Mouse (Mus musculus) kidney, embryonic 16.5 days (tissue): ENCODE results near the gene Cfap161. TPM values are rescaled to one million over a fixed set of nuclear protein-coding genes. Genes with fewer than 3 reads are reported as not detected.

Source experiments
- ATAC-seq: fragments of 200-750 bp; cut with Nextera tagmentation; 2 replicates; pipeline ENCODE4 v1.8.0; 2017; ENCODE audit warnings: moderate TSS enrichment; ENCODE audit not compliant: low FRiP score, low TSS enrichment
- H3K27ac ChIP-seq: fragments of 300-500 bp; sonication (generic); 2 replicates; pipeline ENCODE4 v1.5.1; 2014; ENCODE audit warnings: low read length
- H3K27me3 ChIP-seq: fragments of 300-500 bp; sonication (generic); 2 replicates; pipeline ENCODE4 v1.6.1; 2014; ENCODE audit warnings: low read length, control low read depth, mixed read lengths; ENCODE audit not compliant: insufficient read depth
- H3K36me3 ChIP-seq: fragments of 300-500 bp; sonication (generic); 2 replicates; pipeline ENCODE4 v1.6.1; 2014; ENCODE audit warnings: low read length, control low read depth, mixed read lengths; ENCODE audit not compliant: insufficient read depth
- H3K4me1 ChIP-seq: fragments of 300-500 bp; sonication (generic); 2 replicates; pipeline ENCODE4 v1.6.1; 2014; ENCODE audit warnings: low read length, control low read depth, mixed read lengths; ENCODE audit not compliant: insufficient read depth
- H3K4me2 ChIP-seq: fragments of 300-500 bp; sonication (generic); replicated peaks from 2 replicates; pipeline ENCODE4 v1.6.1; 2014; ENCODE audit warnings: low read depth, low read length
- H3K4me3 ChIP-seq: fragments of 300-500 bp; sonication (generic); 2 replicates; pipeline ENCODE4 v1.5.1; 2014; ENCODE audit warnings: mild to moderate bottlenecking, low read length
- H3K9ac ChIP-seq: fragments of 300-500 bp; sonication (generic); replicated peaks from 2 replicates; pipeline ENCODE4 v1.6.1; 2014; ENCODE audit warnings: low read length
- H3K9me3 ChIP-seq: fragments of 300-500 bp; sonication (generic); 2 replicates; pipeline ENCODE4 v1.6.1; 2016; ENCODE audit warnings: low read length, control low read depth
- WGBS: fragments of 180-500 bp; shearing (Covaris S2); extraction: QIAGEN DNeasy Blood & Tissue Kit; methylation state at CpG from one replicate; pipeline ENCODE4 v1.1.7; 2014; 5-methylcytosine and 5-hydroxymethylcytosine counted together
- polyA plus RNA-seq: library from polyadenylated mRNA; unstranded; fragments of >200 nt; fragmentation: Nextera tagmentation; extraction: Ambion mirVana; gene quantifications from 2 replicates; pipeline ENCODE4 v1.2.1, GENCODE M21; 2015

Cfap161 gene
- polyA plus RNA-seq, 1 experiment from 2014 or later, result 0.11 TPM

DNA sequence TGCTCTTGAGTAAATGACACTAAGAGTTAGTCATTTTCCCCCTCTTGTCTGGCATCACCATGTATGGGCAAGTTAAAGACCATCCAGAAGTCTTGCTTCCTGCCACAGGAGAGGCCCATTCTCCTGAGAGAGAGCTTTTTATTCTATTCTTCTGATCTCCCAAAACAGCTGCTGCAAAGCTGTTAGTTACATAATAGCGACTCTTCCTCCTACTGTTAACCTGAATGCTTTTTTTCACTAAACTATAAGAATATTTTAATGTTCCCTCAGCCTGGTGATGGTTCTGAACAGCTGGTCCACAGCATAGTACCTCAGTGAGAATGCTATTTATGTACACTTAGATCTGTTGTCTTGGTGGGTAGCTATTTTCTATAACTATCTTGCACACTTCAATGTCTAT is 21.0 kb upstream of the Cfap161 start:
- 93% methylated on average over 1 of the region's 1 CpGs for WGBS
- no peak for ATAC-seq

DNA sequence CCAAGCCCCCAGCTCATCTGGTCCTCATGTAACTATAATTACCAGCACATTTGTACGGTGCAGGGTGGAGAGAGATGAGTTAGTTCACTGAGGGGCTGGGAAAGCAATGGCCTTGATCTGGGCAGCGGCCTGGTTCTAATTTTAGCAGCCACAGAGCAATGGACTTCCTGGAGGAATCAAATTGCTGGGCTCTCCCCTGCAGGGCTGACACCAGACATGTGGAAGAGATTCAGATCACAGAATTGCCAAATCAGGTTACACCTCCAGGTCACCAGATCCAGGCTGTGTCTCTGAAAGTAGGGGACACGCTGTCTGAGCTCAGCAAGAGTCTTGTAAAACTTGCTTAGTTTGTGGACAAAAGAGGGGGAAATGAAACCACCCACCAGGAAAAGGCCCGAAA is 19.3 kb upstream of the Cfap161 start:
- Histone ChIP-seq H3K36me3 (no peaks in the 10 kb centered on the region), H3K4me3 (no peak overlapping the region), H3K27me3 (no peaks in the 10 kb centered on the region), H3K4me1 (peaks cover 45% of the 10 kb centered on the region), H3K27ac (peak overlapping the region; percentile 85), H3K4me2 (peak overlapping the region; percentile 21; the same call in 1 of the 2 replicates), H3K9ac (peak overlapping the region; percentile 54; the same call in 1 of the 2 replicates), H3K9me3 (no peaks in the 10 kb centered on the region)
- 6% methylated on average over 4 of the region's 4 CpGs for WGBS
- peak; percentile 72 for ATAC-seq

More for the DNA sequence above, 21.0 kb upstream of the Cfap161 start:
- Histone ChIP-seq H3K9ac (no peak overlapping the region), H3K4me1 (peaks cover 30% of the 10 kb centered on the region), H3K27me3 (no peaks in the 10 kb centered on the region), H3K4me2 (no peak overlapping the region), H3K27ac (no peak overlapping the region), H3K36me3 (no peaks in the 10 kb centered on the region), H3K9me3 (no peaks in the 10 kb centered on the region), H3K4me3 (no peak overlapping the region)

DNA sequence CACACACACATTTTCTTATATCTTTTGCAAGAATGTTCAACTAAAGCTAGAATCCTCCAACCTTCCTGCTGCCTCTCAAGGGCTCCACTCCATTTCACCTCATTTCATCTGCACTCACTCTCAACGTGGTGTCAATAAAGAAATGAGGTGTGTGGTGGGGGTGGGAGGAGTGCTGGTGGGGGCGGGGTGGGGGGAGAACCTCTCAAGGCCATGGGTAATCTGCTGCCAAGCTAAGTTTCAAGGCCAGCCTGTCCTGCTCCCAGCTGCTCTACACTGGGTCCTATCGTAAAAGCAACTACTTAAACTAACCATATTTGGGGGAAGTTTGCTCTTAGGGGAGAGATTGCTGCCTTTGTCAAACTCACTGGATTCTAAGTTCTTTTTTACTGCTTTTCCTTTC is 18.8 kb upstream of the Cfap161 start:
- ATAC-seq, result no peak
- Histone ChIP-seq H3K9me3 (no peaks in the 10 kb centered on the region), H3K4me2 (peak overlapping the region; percentile 21; the same call in 1 of the 2 replicates), H3K27ac (peak overlapping the region; percentile 85), H3K36me3 (no peaks in the 10 kb centered on the region), H3K27me3 (no peaks in the 10 kb centered on the region), H3K4me3 (no peak overlapping the region), H3K4me1 (peaks cover 48% of the 10 kb centered on the region), H3K9ac (0 out of 2 replicates have a peak overlapping the region, but pooled peaks have one; percentile 38)
- WGBS, result 19% methylated on average over 3 of the region's 3 CpGs

DNA sequence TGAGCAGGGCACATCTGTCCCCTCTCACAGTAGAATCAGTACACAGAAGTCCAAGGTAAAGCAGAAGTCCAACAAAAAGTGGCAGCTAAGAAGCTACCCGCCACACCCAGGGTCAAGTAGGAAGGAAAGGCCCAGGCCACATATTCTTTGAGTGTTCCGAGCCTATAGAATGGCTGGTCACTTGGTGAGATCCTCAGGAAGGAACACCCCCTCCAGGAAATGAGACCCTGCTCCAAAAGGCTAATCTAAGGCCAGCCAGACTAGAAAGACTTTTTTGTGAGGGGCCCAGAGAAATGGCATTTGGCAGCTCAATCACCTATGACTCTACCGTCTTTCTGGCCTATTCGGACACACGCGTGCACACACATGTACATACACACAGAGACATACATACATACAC is 18.3 kb upstream of the Cfap161 start:
- Histone ChIP-seq H3K9me3 (no peaks in the 10 kb centered on the region), H3K27ac (peak overlapping the region; percentile 85), H3K36me3 (no peaks in the 10 kb centered on the region), H3K4me1 (peaks cover 48% of the 10 kb centered on the region), H3K27me3 (no peaks in the 10 kb centered on the region), H3K4me2 (no peak overlapping the region), H3K4me3 (no peak overlapping the region), H3K9ac (no peak overlapping the region)
- ATAC-seq, result no peak
- WGBS, result 86% methylated on average over 6 of the region's 6 CpGs

DNA sequence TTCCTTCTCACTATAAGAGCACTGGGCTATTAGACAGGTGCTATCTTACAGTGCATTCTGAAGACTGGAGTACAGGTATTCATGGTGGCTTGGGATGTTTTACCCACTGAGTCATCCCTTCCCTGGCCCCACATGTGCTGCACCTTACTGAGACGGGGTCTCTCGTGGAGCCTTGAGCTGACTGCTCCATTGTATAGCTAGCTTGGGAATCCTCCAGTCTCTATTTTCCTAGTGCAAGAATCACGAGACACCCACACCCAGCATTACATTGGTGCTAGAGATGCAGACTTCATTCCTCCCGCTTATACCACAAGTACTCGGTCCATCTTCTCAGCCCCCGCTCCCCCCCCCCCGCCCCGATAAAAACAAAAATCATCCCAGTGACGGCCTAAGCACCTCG is 17.9 kb upstream of the Cfap161 start:
- H3K4me1 ChIP-seq, result peaks cover 48% of the 10 kb centered on the region
- H3K27ac ChIP-seq, result peak overlapping the region; percentile 85; the same call in 1 of the 2 replicates
- no peak for ATAC-seq
- H3K4me3 ChIP-seq, result no peak overlapping the region
- H3K9ac ChIP-seq, result no peak overlapping the region
- no peaks in the 10 kb centered on the region for H3K27me3 ChIP-seq
- 67% methylated on average over 10 of the region's 10 CpGs for WGBS
- H3K4me2 ChIP-seq, result no peak overlapping the region
- no peaks in the 10 kb centered on the region for H3K36me3 ChIP-seq
- no peaks in the 10 kb centered on the region for H3K9me3 ChIP-seq

DNA sequence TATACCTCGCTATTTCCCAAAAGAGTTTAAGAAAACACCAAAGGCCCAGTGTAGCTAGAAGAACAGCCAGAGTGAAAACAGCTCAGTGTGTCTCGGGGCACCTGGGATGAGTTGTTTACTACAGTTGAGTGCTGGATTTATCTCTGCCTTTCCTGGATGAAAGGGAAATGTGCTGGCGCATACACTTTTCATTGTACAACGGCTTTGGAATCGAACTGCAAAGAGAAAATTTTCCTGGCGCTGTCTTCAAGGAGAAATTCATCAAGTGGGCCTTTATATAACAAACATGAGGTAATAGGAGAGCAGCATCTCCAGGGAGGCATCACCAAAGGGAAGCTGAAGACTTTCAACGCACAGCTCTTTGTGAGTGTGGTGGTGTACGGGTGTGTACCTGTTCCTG is 17.2 kb upstream of the Cfap161 start:
- no peak overlapping the region for H3K4me2 ChIP-seq
- H3K9ac ChIP-seq, result no peak overlapping the region
- peak overlapping the region; percentile 56 for H3K27ac ChIP-seq
- no peaks in the 10 kb centered on the region for H3K9me3 ChIP-seq
- 77% methylated on average over 8 of the region's 8 CpGs for WGBS
- peaks cover 48% of the 10 kb centered on the region for H3K4me1 ChIP-seq
- no peak overlapping the region for H3K4me3 ChIP-seq
- H3K27me3 ChIP-seq, result no peaks in the 10 kb centered on the region
- ATAC-seq, result no peak
- H3K36me3 ChIP-seq, result no peaks in the 10 kb centered on the region

DNA sequence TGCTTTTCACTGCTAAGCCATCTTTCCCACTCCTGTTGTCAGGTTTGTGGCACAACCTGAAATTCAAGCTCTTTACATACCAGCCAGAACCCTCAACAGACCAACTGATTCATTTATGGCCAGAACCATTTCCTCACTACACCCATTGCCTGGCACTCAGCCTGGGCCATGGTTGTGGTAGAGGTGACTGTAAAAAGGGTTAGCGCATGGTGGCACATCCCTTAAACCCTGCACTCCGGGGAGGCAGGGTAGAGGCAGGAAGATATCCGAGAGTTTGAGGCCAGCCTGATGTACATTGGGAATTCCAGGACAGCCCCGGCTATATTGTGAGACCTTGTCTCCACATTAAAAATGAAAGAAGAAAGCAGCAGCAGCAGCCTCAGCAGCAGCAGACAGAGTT is 16.8 kb upstream of the Cfap161 start:
- no peak overlapping the region for H3K4me2 ChIP-seq
- 90% methylated on average over 4 of the region's 4 CpGs for WGBS
- H3K9ac ChIP-seq, result no peak overlapping the region
- H3K4me3 ChIP-seq, result no peak overlapping the region
- H3K27me3 ChIP-seq, result no peaks in the 10 kb centered on the region
- H3K27ac ChIP-seq, result peak overlapping the region; percentile 56
- no peaks in the 10 kb centered on the region for H3K36me3 ChIP-seq
- no peak for ATAC-seq
- H3K4me1 ChIP-seq, result peaks cover 48% of the 10 kb centered on the region
- H3K9me3 ChIP-seq, result no peaks in the 10 kb centered on the region

DNA sequence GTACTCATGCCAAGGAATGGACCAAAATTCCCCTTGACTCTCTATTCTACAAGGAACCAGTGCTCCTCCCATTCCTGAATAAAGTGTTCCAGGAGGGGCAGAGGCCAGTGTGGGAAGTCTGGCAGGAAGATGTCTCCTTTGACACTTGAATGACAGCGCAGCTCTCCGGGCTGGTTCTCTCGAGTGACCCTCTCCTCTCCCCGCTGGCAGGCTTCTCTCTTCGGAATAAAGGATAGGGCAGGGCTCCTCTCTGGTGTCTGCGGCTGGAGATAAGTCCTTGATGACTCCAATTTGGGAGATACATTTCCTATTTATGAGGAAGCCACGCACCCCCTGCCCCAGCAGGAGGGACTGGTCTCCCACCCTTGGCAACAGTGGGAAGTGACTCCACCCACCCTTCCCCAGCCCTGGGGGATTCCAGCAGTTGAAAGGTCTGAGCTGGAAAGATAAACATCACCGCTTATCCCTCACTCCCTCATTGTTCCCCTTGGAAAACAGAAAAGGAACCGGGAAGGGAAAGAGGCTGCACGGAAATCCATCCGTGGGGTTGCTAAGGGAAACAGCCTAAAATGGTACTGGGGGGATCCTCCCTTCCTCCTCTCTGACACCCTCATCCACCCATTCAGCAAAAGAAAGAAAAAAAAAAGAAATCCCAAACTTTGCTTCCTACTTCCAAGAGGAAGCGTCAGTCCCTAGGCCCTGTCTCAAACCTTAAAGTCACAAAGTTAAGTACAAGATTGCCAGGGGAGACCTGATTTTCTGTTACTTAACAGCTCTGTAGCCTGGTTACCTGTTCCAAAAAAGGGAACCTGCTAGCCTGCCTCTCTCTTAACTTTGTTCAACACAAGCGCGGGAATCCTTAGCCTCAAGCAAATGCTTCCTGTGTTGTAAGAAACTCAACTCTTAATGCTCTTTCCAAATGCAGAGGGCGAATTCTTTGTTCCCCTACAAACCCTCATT is 15.7 kb upstream of the Cfap161 start:
- Histone ChIP-seq H3K27me3 (no peaks in the 10 kb centered on the region), H3K4me1 (peaks cover 48% of the 10 kb centered on the region), H3K9ac (no peak overlapping the region; the same call in 1 of the 2 replicates), H3K4me3 (no peak overlapping the region; the same call in 1 of the 2 replicates), H3K36me3 (no peaks in the 10 kb centered on the region), H3K4me2 (peak overlapping the region; percentile 14), H3K27ac (peak overlapping the region; percentile 56), H3K9me3 (no peaks in the 10 kb centered on the region)
- 20% methylated on average over 15 of the region's 15 CpGs for WGBS
- peak; percentile 49; the same call in 1 of the 2 replicates for ATAC-seq

DNA sequence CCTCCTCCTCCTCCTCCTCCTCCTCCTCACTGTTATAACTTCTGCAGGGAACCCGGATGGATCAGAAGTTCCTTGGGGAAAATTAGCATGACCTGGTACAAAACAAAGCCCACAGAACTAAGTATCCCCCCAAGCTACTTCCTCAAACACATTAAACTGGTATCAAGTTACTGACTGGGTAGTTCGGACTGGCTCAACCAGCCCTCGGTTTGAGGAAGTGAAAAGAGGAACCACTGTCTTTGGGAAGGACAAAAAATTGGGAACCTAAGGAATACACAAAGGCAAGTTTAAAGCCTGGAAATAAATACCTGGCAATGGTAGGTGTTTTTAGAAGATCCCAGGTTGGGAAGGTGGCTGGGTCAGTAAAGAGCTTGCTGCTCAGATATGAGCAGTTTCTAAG is 15.0 kb upstream of the Cfap161 start:
- peak overlapping the region; percentile 14 for H3K4me2 ChIP-seq
- no peaks in the 10 kb centered on the region for H3K27me3 ChIP-seq
- ATAC-seq, result no peak
- no peak overlapping the region; the same call in 1 of the 2 replicates for H3K9ac ChIP-seq
- no peaks in the 10 kb centered on the region for H3K36me3 ChIP-seq
- 2% methylated on average over 2 of the region's 3 CpGs for WGBS
- H3K4me3 ChIP-seq, result no peak overlapping the region; the same call in 1 of the 2 replicates
- no peaks in the 10 kb centered on the region for H3K9me3 ChIP-seq
- H3K27ac ChIP-seq, result peak overlapping the region; percentile 56
- peaks cover 47% of the 10 kb centered on the region for H3K4me1 ChIP-seq

DNA sequence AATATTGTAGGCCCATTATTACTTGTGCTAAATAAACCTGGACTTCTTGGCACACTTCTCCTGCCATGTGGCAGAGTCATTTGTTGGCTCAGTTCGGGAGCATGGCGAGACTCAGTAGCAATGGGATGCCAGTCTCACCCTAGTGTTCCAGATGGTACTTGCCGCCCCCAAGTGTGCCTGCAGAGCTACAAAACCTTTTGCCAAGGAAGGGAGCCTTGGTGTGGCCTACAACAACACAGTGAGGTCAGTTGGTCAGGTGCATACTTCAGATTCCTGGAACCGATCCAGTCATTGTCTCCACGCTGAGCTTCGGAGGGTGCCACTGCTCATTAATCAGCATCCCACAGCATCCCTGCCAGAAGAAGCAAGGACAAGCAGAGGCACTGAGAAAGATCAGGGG is 14.4 kb upstream of the Cfap161 start:
- 43% methylated on average over 6 of the region's 6 CpGs for WGBS
- Histone ChIP-seq H3K4me2 (no peak overlapping the region), H3K27ac (peak overlapping the region; percentile 53; the same call in 1 of the 2 replicates), H3K36me3 (no peaks in the 10 kb centered on the region), H3K9ac (no peak overlapping the region), H3K27me3 (no peaks in the 10 kb centered on the region), H3K4me1 (peaks cover 41% of the 10 kb centered on the region), H3K9me3 (no peaks in the 10 kb centered on the region), H3K4me3 (no peak overlapping the region)
- 0 out of 2 replicates have a peak, but pooled peaks have one; percentile 14 for ATAC-seq
